Mouse (Mus musculus): ENCODE results near the gene Idh3a.
"Not testable (repeated sequence)": the region's sequence is repeated elsewhere in the genome, so short reads cannot be mapped to it uniquely, and the experiment has no call there.

The Idh3a gene

DNA sequence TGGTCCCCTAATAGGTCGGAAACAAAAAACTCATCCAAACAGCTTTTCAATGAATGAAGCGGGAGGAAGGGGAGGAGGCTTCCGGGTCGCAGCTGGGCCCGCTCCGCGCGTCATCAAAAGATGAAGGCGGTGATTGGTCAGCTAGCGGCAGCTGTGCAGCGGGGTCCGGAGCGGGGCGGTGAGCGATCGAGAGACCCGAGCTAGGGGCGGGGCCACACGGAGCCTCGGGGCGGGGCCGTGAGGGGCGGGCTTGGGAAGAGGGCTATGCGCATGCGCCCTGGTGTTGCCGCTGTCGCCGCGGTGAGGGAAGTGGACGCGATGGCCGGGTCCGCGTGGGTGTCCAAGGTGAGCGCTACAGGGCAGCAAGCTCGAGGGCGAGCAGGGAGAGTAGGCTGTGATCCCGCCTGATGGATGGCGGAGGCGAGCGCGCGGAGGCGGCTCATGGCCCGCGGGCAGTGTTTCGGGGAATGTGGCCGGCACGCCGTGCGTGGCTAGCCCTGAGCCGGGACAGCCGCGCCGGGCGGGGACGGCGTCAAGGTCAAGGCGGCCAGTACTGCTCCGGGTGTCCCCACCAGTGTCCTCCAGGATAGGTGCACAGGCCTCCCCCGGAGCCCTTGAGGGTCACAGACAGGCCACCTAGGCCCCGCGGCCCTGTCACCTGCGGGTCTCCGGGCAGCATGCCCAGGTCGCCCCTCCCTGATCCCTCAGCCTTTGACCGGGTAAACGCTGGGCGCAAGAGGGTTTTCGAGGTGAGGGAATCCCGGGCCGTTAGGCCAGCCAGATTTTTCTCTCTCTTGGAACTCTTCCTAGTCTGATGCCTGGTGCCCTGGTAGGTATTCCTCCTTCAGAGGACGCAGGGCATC is at the start of gene Idh3a:
Gene Idh3a, plus strand, starts transcription at position 136 of the 863 bp plus-strand sequence.
- peak; percentile 98 for DNase-seq (ENCODE audit: low read depth, low spot score)

DNA sequence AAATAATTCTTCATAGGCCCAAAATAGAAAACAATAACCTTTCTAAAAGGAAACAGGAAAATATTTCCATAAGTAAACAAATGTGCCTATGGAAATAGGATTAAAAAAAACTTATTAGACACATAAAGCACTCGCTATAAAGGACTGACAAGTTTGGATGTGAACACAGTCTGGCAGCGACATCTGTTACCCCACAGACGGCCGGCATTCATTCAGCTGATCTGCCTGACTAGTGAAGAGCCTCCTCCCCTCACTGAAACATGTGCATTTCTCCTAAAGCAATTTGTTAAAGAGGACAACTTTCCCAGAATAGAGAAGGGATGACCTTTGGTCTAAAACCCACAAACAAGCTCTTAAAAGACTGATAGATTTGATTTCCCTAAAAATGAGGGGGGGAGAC is 49.1 kb upstream of the Idh3a start:
- no peak for DNase-seq (ENCODE audit: low read depth, low spot score)

DNA sequence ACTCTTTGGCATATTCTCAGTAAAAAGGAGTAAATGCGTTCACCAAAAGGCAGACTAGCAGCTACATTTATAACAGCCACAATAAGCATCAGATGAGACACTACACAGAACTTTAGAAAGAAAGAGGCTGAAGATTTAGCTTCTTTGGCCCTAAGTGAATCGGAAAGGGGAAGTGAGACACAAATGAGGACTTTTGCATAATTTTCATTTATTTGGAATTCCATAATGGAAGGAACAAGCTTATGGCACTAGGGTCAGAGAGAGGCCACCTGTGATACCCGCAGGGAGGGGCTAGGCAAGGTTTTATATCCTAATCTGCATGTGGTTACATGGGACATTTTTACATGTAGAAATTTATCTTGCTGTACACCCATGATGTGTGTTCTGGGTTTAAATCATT is 48.7 kb upstream of the Idh3a start:
- peak; percentile 16 for DNase-seq (ENCODE audit: low read depth, low spot score)

GRCm38 (mm10) chr9:54538244-54538643 is 47.9 kb upstream of the Idh3a start:
- no peak for DNase-seq (ENCODE audit: low read depth, low spot score)

DNA sequence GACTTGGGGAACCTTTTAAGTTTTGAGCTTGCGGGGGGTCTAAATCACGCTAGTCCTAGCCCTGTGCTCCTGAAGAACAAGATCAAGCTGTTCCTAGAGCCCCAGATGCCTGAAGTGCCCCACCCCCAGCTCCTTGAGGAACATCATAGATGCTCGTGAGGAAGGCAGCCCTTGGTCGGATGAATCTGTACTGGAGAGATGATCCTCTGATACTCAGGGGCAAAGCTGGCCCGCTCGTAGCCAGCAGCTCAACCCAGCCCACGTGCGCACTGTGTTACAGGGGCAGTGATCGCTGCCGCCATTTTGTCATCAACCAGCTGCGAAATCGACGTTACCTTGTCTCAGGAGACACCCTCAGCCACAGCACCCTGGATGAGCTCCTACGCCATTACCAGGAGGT is 47.5 kb upstream of the Idh3a start, which contains the start of gene Sh2d7:
Gene Sh2d7, plus strand, starts transcription at position 301 of the 400 bp plus-strand sequence.
- DNase-seq (ENCODE audit: low read depth, low spot score) = no peak

DNA sequence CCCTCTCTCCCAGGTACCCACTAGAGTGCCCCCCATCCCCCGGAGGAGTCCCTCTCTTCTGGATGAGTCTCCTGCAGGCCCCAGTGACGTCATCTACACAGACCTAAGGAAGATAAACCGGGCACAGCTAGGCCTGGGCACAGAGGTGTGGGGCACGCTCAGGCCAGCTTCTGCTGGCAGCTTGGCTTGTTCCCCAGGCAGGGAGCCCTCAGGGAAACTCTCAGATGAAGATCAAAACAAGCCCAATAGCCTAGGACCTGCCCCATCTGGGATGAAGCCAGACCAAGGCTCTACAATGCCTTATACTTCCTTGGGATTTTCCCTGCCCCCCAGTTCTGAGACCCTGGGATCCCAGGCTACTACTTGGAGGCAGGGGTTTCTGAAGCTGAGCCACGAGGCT is 45.3 kb upstream of the Idh3a start:
- no peak for DNase-seq (ENCODE audit: low read depth, low spot score)

GRCm38 (mm10) chr9:54544212-54544953 is 41.8 kb upstream of the Idh3a start:
- no peak for DNase-seq (ENCODE audit: low read depth, low spot score)

DNA sequence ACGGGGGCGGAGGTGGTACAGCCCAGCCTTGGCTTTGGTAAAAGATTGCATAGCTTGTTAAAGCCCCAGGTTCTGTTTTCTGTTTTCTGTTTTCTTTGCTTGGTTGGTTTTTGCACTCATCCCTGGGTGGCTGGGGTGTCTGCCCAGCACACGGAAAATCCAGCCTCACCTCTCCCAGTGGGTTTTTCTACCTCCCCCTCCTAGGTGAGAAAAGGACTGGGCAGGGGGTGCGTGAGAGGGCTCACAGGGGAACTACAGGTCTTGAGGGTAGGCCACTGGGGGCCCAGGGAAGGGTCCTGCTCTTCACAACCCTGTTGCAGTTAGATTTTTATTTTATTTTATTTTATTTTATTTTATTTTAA is 41.2 kb upstream of the Idh3a start:
- no peak for DNase-seq (ENCODE audit: low read depth, low spot score)

DNA sequence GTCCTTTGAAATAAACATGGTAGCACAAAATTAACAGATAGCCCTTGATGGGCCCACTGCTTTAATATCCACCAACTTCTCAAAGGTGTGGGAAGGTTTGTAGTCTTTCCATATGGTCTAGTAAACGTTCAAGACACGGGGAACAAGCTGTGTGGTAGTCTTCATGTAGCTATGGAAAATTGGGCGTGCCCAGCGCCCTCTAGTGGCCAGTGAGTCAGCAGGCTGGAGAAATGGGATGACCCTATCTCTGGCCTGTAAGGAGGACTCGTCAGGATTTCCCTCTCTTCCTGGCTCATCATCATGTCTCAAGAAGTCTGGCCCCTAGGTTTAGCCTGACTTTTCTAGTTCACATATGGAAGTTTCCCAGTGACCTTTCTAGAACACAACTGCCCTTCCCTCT is 38.6 kb upstream of the Idh3a start:
- peak; percentile 60 for DNase-seq (ENCODE audit: low read depth, low spot score)

- DNase-seq (ENCODE audit: low read depth, low spot score) = no peak
Observed at GRCm38 (mm10) chr9:54549433-54549832, 36.7 kb upstream of the Idh3a start.

- DNase-seq (ENCODE audit: low read depth, low spot score) = peak; percentile 48
Observed at GRCm38 (mm10) chr9:54552409-54552808, 33.7 kb upstream of the Idh3a start.

DNA sequence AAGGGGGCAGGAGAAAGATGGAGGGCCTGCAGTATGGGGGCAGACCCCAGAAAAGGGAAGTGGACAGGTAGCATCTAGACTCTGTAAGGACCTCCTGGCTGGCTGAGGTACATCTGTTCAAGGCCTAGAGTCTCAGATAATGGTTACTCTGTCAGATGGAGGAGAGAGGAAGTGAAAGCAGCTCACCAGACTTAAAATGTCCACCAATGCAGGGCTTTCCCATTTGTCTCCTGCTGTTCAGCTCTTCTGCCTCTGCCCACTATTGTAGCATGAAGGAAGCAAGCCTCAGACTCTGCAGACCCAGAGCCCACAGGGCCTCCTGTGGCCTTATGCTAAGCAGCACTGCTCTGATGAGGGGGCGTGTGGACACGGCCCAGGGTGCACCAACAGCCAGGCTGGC is 31.1 kb upstream of the Idh3a start:
- peak; percentile 87 for DNase-seq (ENCODE audit: low read depth, low spot score)

DNA sequence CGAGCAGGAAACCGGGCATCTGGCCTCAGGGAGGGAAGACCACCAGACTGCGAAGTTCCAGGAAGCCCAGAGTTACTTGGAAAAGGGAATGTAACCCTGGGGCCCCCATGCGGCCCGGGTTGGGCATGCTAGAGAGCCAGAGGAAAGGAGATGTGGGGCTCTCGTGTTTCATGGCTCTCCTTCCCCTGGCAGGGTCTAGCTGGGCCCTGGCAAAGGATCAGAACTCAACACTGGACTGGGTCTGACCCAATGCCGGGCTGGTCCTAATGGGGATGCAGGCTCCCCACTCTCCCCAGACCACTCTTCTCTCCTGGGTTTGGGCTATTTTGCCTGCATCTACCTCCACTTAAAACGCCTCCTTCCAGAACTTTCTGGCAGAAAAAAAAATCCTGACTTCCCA is 27.4 kb upstream of the Idh3a start:
- DNase-seq (ENCODE audit: low read depth, low spot score) = no peak

DNA sequence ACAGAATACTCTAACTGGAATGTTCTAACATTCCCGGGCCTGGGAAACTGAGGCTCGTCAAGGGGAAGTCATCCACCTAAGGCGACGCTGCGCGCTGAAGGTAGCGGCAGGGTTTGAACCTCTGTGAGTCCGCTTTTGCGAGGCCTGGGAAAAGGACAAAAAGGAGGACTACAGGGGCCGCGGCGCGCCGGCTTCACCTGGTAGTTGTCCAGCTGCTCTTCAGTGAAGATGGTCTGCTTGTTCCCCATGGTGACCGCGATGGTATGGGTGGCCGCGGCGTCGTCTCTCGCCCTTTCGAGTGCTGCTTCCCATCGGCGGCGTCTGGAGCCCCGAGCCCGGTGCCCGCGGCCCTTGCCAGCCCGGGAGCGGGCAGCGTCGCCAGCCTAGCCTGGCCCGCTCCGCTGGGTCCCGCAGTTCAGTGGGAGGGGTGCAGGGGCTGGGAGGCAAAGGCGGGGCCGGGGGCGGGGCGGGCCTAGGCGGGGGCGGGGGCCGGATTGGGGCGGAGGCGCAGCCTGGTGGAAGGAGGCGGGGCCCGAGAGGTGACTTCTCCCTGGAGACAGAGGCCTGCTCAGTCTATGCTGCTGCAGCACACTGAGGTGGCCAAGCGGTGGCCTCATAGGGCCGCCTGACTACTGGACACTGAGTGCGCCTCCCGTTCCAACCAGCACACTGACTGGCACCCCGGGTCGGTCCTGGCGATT is 26.2 kb upstream of the Idh3a start, which contains the start of gene Cib2:
Gene Cib2, minus strand, starts transcription at position 448 of the 701 bp plus-strand sequence.
- peak; percentile 64 for DNase-seq (ENCODE audit: low read depth, low spot score)

DNA sequence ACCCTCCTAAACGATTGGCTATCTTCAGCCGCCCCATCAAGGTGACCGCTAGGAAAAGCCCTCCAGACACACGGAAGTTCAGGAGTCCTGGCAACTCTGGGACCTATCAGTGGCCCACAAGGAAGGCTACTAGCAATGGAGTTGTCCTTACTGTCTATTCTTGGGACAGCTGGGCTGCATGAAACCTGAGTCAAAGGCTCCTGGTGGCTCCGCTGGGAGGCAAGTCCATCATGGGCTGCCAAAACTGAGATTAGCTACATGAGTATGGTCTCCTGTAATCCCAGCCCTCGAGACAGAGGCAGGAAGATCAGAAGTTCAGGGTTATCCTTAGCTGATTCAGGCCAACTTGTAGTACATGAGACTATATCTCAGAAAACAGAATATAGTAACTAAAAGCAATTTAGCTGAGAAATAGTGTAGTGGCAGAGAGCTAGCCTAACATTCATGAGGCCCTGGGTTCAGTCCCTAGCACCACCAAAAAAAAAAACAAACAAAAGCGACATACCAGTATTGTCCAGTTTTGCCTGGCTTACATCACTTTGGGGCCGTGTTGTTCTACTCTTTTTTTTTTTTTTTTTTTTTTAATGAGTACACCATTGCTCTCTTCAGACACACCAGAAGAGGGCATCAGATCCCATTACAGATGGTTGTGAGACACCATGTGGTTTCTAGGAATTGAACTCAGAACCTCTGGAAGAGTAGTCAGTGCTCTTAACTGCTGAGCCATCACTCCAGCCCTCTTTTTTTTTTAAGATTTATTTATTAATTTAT is 25.1 kb upstream of the Idh3a start:
- DNase-seq (ENCODE audit: low read depth, low spot score) = no peak

GRCm38 (mm10) chr9:54566958-54567357 is 19.2 kb upstream of the Idh3a start:
- no peak for DNase-seq (ENCODE audit: low read depth, low spot score)

GRCm38 (mm10) chr9:54568732-54569131 is 17.4 kb upstream of the Idh3a start:
- no peak for DNase-seq (ENCODE audit: low read depth, low spot score)

GRCm38 (mm10) chr9:54571130-54571839 is 14.8 kb upstream of the Idh3a start:
- DNase-seq (ENCODE audit: low read depth, low spot score) = no peak

GRCm38 (mm10) chr9:54583712-54584111 is 2.4 kb upstream of the Idh3a start:
- no peak for DNase-seq (ENCODE audit: low read depth, low spot score)

DNA sequence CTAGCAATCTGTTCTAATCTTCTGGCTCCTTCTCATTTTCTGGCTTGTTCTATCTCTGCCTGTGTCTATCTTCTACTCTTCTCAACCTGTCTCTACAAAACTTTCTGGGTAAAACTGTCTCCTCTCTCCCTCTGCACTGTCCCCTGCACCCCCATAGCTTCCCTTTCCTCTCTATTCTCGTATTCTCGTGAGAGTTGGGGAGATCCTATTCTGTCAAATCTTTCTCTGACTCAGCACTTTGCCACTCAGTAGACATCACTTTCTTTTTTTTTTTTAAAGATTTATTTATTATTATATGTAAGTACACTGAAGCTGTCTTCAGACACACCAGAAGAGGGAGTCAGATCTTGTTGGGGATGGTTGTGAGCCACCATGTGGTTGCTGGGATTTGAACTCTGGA is 2.0 kb upstream of the Idh3a start:
- not testable (repeated sequence) for DNase-seq (ENCODE audit: low read depth, low spot score)

GRCm38 (mm10) chr9:54585839-54586198 is 315 bp upstream of the Idh3a start:
- DNase-seq (ENCODE audit: low read depth, low spot score) = no peak
